Mouse (Mus musculus) embryonic stem cell, embryonic (primary cell): ENCODE data around the gene Foxd4.

Source experiments
- CTCF ChIA-PET, 4 experiments: fragments of 300-600 bp in 2 of 4; fragments of 350-600 bp in 2 of 4; sonication (Branson Sonifier 250); formaldehyde crosslinking; loops; one replicate each; lab custom pipeline; 2022; ENCODE audit warnings: inconsistent platforms in 2 of 4; lab: Charles Lee
- POLR2A ChIA-PET, 4 experiments: fragments of 300-600 bp in 2 of 4; fragments of 350-600 bp in 2 of 4; sonication (Branson Sonifier 250); formaldehyde crosslinking; loops; one replicate each; lab custom pipeline; 2022; ENCODE audit warnings: antibody characterized with exemption in 4 of 4, inconsistent platforms in 1 of 4; lab: Charles Lee

Gene Foxd4

GRCm38 (mm10) chr19:24900581-24901220 is at the start of gene Foxd4:
Gene Foxd4, minus strand, starts transcription at chr19:24901197.
- CTCF ChIA-PET = interaction anchor here in 1 of 4 experiments (1.8 kb wide), 1 partner anchor 15 kb away, joined by 5 read pairs; no protein-coding TSS in a partner anchor
- POLR2A ChIA-PET = interaction anchor here in 3 of 4 experiments (0.6 to 2.9 kb wide), 4 partner anchors 10 to 1025 kb away, joined by 3 to 10 read pairs (median 4); partner anchors contain the start of gene Cbwd1 (in 1 of the 3)

GRCm38 (mm10) chr19:24945521-24946262 is 44.7 kb upstream of the Foxd4 start:
- POLR2A ChIA-PET = interaction anchor here in 1 of 4 experiments (0.6 to 1.2 kb wide), 2 partner anchors 9 to 467 kb away, joined by 4 read pairs; no protein-coding TSS in a partner anchor
- CTCF ChIA-PET = interaction anchor here in 1 of 4 experiments (0.6 kb wide), 1 partner anchor 660 kb away, joined by 3 read pairs; no protein-coding TSS in a partner anchor

GRCm38 (mm10) chr19:24937084-24937483 is 36.1 kb upstream of the Foxd4 start:
- POLR2A ChIA-PET = no interaction called here
- CTCF ChIA-PET = no interaction called here

- CTCF ChIA-PET = no interaction called here
- POLR2A ChIA-PET = interaction anchor here in 1 of 4 experiments (0.6 kb wide), 1 partner anchor 75 kb away, joined by 3 read pairs; no protein-coding TSS in a partner anchor
These were observed 28.0 kb upstream of the Foxd4 start for GRCm38 (mm10) chr19:24929041-24929440.

GRCm38 (mm10) chr19:24920866-24921265 is 19.9 kb upstream of the Foxd4 start:
- ChIA-PET CTCF (interaction anchor here in 1 of 4 experiments (0.7 kb wide), 1 partner anchor 1133 kb away, joined by 4 read pairs; no protein-coding TSS in a partner anchor), POLR2A (no interaction called here)

GRCm38 (mm10) chr19:24908385-24909155 is 7.6 kb upstream of the Foxd4 start:
- ChIA-PET POLR2A (no interaction called here), CTCF (no interaction called here)

GRCm38 (mm10) chr19:24907655-24908054 is 6.7 kb upstream of the Foxd4 start:
- ChIA-PET POLR2A (no interaction called here), CTCF (no interaction called here)

- CTCF ChIA-PET = interaction anchor here in 1 of 4 experiments (1.4 kb wide), 1 partner anchor 17 kb away, joined by 4 read pairs; no protein-coding TSS in a partner anchor
- POLR2A ChIA-PET = interaction anchor here in 2 of 4 experiments (1.1 to 1.5 kb wide), 2 partner anchors 59 kb away, joined by 3 to 4 read pairs; partner anchors contain the start of gene Cbwd1 (in 2 of the 2)
These were observed 1.8 kb upstream of the Foxd4 start for GRCm38 (mm10) chr19:24902821-24903220.

- POLR2A ChIA-PET = interaction anchor here in 1 of 4 experiments (1.1 kb wide), 1 partner anchor 59 kb away, joined by 4 read pairs; the partner anchor contains the start of gene Cbwd1
- CTCF ChIA-PET = interaction anchor here in 1 of 4 experiments (0.6 to 1.4 kb wide), 2 partner anchors 17 kb away, joined by 3 to 4 read pairs; no protein-coding TSS in a partner anchor
These were observed 1.3 kb upstream of the Foxd4 start for GRCm38 (mm10) chr19:24902256-24902655.

GRCm38 (mm10) chr19:24901666-24902065 is 669 bp upstream of the Foxd4 start:
- POLR2A ChIA-PET = interaction anchor here in 1 of 4 experiments (2.9 kb wide), 1 partner anchor 12 kb away, joined by 10 read pairs; no protein-coding TSS in a partner anchor
- CTCF ChIA-PET = interaction anchor here in 1 of 4 experiments (0.6 kb wide), 1 partner anchor 16 kb away, joined by 3 read pairs; no protein-coding TSS in a partner anchor

- POLR2A ChIA-PET = interaction anchor here in 3 of 4 experiments (0.6 to 2.9 kb wide), 5 partner anchors 10 to 1024 kb away, joined by 3 to 10 read pairs (median 4); partner anchors contain the start of gene Cbwd1 (in 1 of the 3)
- CTCF ChIA-PET = interaction anchor here in 2 of 4 experiments (0.5 to 1.8 kb wide), 2 partner anchors 14 to 208 kb away, joined by 5 to 6 read pairs; no protein-coding TSS in a partner anchor
These were observed 1.1 kb downstream of the Foxd4 start for GRCm38 (mm10) chr19:24899578-24900544.

- CTCF ChIA-PET = interaction anchor here in 2 of 4 experiments (0.5 to 1.8 kb wide), 2 partner anchors 13 to 208 kb away, joined by 5 to 6 read pairs; no protein-coding TSS in a partner anchor
These were observed 2.0 kb downstream of the Foxd4 start for GRCm38 (mm10) chr19:24898737-24899577.

GRCm38 (mm10) chr19:24897896-24898736 is 2.9 kb downstream of the Foxd4 start:
- ChIA-PET CTCF (interaction anchor here in 2 of 4 experiments (0.6 kb wide), 2 partner anchors 9 to 767 kb away, joined by 3 read pairs; no protein-coding TSS in a partner anchor), POLR2A (interaction anchor here in 3 of 4 experiments (0.6 to 0.9 kb wide), 4 partner anchors 29 to 724 kb away, joined by 3 read pairs; partner anchors contain the start of gene Cbwd1 (in 1 of the 3))

More at GRCm38 (mm10) chr19:24898737-24899577, 2.0 kb downstream of the Foxd4 start:
- POLR2A ChIA-PET = interaction anchor here in 2 of 4 experiments (0.9 to 2.9 kb wide), 3 partner anchors 9 to 618 kb away, joined by 3 to 10 read pairs (median 5); partner anchors contain the start of gene Cbwd1 (in 1 of the 2)

GRCm38 (mm10) chr19:24897006-24897895 is 3.7 kb downstream of the Foxd4 start:
- CTCF ChIA-PET = interaction anchor here in 2 of 4 experiments (0.7 to 1.0 kb wide), 3 partner anchors 12 to 634 kb away, joined by 3 to 4 read pairs (median 3); no protein-coding TSS in a partner anchor
- POLR2A ChIA-PET = interaction anchor here in 3 of 4 experiments (0.6 to 0.9 kb wide), 5 partner anchors 30 to 258 kb away, joined by 3 to 5 read pairs (median 3); partner anchors contain the start of gene Cbwd1 (in 1 of the 3)
